15 mouse cellular contexts compared by ENCODE assay signal in genomic region chr10:50671517-50671916, GRCm38 (mm10).
DNase-seq lines count a peak whose midpoint lies in the region; ATAC-seq and TF ChIP-seq lines count a peak whose summit lies in the region.
"Had no signal": no experiment of that assay in that cellular context is flagged by ENCODE, and none has a peak within 500 bp of the region (broad histone marks: within the 10 kb centered on the region; RNA-seq: fewer than 3 reads in every experiment).

No protein-coding gene starts in this region.

- TF ChIP-seq CTCF in layer of hippocampus, adult 2 months (conservative IDR thresholded peaks at IDR 0.05): peak; percentile 34
- no peak for TF ChIP-seq CTCF in left cerebral cortex, adult 2 months (IDR thresholded peaks at IDR 0.05)

- peak; percentile 17 for DNase-seq in layer of hippocampus, adult 11-12 months (ENCODE audit: low spot score)
- DNase-seq in layer of hippocampus, postnatal 25 days (ENCODE audit: extremely low spot score in 1 of 2, low spot score in 1 of 2): no peak
- peak; percentile 58 to 82 for DNase-seq in cerebellum, postnatal 14 days
- peak; percentile 25 to 26 for DNase-seq in layer of hippocampus, adult 2 months (ENCODE audit: low spot score in 2 of 2)
- DNase-seq in lung, postnatal 4 days: no peak
- no peak for DNase-seq in right cerebral cortex, postnatal 4 days
- no peak for DNase-seq in left cerebral cortex, adult 2 months (ENCODE audit: extremely low spot score in 1 of 2, low spot score in 2 of 2)
- DNase-seq: adrenal gland, postnatal 25 days; gastrocnemius, postnatal 25 days; kidney, adult 9 months; liver, embryonic 13.5 days; lung, postnatal 14 days had no signal

- peak; percentile 100 for ATAC-seq in cerebellum, adult (ENCODE audit: insufficient number of reproducible peaks, low FRiP score, low TSS enrichment)
- ATAC-seq: midbrain, embryonic 15.5 days had no signal

- no peak overlapping the region for H3K4me3 ChIP-seq in layer of hippocampus, adult 2 months
- no peak overlapping the region for H3K4me3 ChIP-seq in left cerebral cortex, adult 2 months
- H3K4me3 ChIP-seq: heart, embryonic 12.5 days; liver, embryonic 13.5 days; midbrain, embryonic 15.5 days had no signal

- intact Hi-C loops in left cerebral cortex, adult 2 months (cut with DNase I): no loop called here

- no peak overlapping the region for H3K27ac ChIP-seq in layer of hippocampus, adult 2 months
- H3K27ac ChIP-seq in left cerebral cortex, adult 2 months: no peak overlapping the region
- H3K27ac ChIP-seq: liver, embryonic 13.5 days; midbrain, embryonic 15.5 days had no signal

Comparison
In these comparisons a context has a peak if more than half of its experiments do, and no peak if none do; other contexts are left out.
1. DNase-seq: peak in layer of hippocampus, adult 11-12 months (single experiment), cerebellum, postnatal 14 days (2 of 2) and layer of hippocampus, adult 2 months (2 of 2); none in layer of hippocampus, postnatal 25 days (0 of 2), lung, postnatal 4 days (0 of 2), right cerebral cortex, postnatal 4 days (single experiment) and left cerebral cortex, adult 2 months (0 of 2).